Mouse (Mus musculus): ENCODE data around the gene Rasl2-9. TPM values are rescaled to one million over a fixed set of nuclear protein-coding genes. Genes with fewer than 3 reads are reported as not detected.

The Rasl2-9 gene
- polyA plus RNA-seq, 1 experiment from 2014 or later, result 0.79 TPM

GRCm38 (mm10) chr7:5092381-5092780 lies 33.4 kb downstream of the Rasl2-9 start:
- H3K9me3 ChIP-seq (replicated peaks; ENCODE audit: low read length), result no peaks in the 10 kb centered on the region
- no peaks in the 10 kb centered on the region for H3K27me3 ChIP-seq (ENCODE audit: insufficient read depth, low read length)
- H3K36me3 ChIP-seq (ENCODE audit: insufficient read depth, low read length), result peaks cover 43% of the 10 kb centered on the region
- DNase-seq (ENCODE audit: low spot score) (no peak), ATAC-seq (replicated peaks; ENCODE audit: low FRiP score, low read depth) (no peak)
- H3K4me1 ChIP-seq (replicated peaks; ENCODE audit: insufficient read depth, low read length), result no peaks in the 10 kb centered on the region
- no peak overlapping the region for H3K4me3 ChIP-seq (replicated peaks; ENCODE audit: low read depth, low read length)
- TF ChIP-seq CTCF (IDR thresholded peaks at IDR 0.05; ENCODE audit: low read depth), result no peak
- no peak overlapping the region for H3K4me2 ChIP-seq (ENCODE audit: low read length)
- no peak overlapping the region for H3K27ac ChIP-seq
- 76% methylated on average over 6 of the region's 6 CpGs for whole genome bisulfite sequencing
- H3K9ac ChIP-seq (ENCODE audit: low read depth, low read length), result no peak overlapping the region

DNA sequence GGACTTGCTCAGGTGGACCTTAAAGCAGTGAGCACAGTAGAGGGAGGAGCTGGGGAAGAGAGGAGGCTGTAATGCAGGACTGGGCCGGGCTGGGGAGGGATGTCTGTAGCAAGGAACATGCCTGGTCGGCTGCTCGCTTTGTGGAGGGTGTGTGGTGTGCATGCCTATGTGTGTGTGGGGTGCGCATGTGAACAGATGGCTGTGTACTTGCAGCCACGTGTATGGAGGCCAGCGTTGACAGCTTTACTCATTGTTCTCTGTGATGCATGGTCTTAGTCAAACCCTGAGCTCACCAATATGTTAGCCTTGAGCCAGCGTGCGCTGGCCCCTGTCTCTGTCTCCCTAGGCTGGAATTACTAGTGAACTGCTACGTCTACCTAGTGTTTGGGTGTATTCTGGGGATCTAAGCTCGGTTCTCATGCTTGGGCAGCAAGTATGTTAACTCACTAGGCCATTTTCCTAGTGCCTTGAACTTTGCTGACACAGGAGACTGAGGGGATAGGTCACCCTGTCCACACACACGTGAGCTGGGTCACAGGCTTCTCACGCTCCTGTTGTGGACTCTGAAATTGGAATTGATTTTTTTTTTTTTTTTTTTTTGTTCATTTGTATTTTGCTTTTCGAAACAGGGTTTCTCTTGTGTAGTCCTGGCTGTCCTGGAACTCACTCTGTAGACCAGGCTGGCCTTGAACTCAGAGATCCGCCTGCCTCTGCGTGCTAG lies 34.6 kb downstream of the Rasl2-9 start:
- no peak for ATAC-seq (replicated peaks; ENCODE audit: low FRiP score, low read depth)
- Histone ChIP-seq H3K4me2 (ENCODE audit: low read length) (no peak overlapping the region), H3K36me3 (ENCODE audit: insufficient read depth, low read length) (peaks cover 41% of the 10 kb centered on the region), H3K4me3 (replicated peaks; ENCODE audit: low read depth, low read length) (no peak overlapping the region), H3K9ac (ENCODE audit: low read depth, low read length) (no peak overlapping the region), H3K4me1 (replicated peaks; ENCODE audit: insufficient read depth, low read length) (no peaks in the 10 kb centered on the region), H3K27ac (no peak overlapping the region), H3K27me3 (ENCODE audit: insufficient read depth, low read length) (no peaks in the 10 kb centered on the region), H3K9me3 (replicated peaks; ENCODE audit: low read length) (no peaks in the 10 kb centered on the region)
- WGBS, result 89% methylated on average over 15 of the region's 15 CpGs
- DNase-seq (ENCODE audit: low spot score), result no peak
- no peak for TF ChIP-seq CTCF (IDR thresholded peaks at IDR 0.05; ENCODE audit: low read depth)

GRCm38 (mm10) chr7:5089853-5090252 lies 35.9 kb downstream of the Rasl2-9 start:
- H3K4me2 ChIP-seq (ENCODE audit: low read length), result no peak overlapping the region
- no peak overlapping the region for H3K9ac ChIP-seq (ENCODE audit: low read depth, low read length)
- peaks cover 42% of the 10 kb centered on the region for H3K36me3 ChIP-seq (ENCODE audit: insufficient read depth, low read length)
- H3K4me3 ChIP-seq (replicated peaks; ENCODE audit: low read depth, low read length), result no peak overlapping the region
- 90% methylated on average over 15 of the region's 15 CpGs for WGBS
- no peaks in the 10 kb centered on the region for H3K9me3 ChIP-seq (replicated peaks; ENCODE audit: low read length)
- ATAC-seq (replicated peaks; ENCODE audit: low FRiP score, low read depth), result no peak
- H3K27ac ChIP-seq, result no peak overlapping the region
- no peak for TF ChIP-seq CTCF (IDR thresholded peaks at IDR 0.05; ENCODE audit: low read depth)
- H3K4me1 ChIP-seq (replicated peaks; ENCODE audit: insufficient read depth, low read length), result no peaks in the 10 kb centered on the region
- no peaks in the 10 kb centered on the region for H3K27me3 ChIP-seq (ENCODE audit: insufficient read depth, low read length)
- no peak for DNase-seq (ENCODE audit: low spot score)

DNA sequence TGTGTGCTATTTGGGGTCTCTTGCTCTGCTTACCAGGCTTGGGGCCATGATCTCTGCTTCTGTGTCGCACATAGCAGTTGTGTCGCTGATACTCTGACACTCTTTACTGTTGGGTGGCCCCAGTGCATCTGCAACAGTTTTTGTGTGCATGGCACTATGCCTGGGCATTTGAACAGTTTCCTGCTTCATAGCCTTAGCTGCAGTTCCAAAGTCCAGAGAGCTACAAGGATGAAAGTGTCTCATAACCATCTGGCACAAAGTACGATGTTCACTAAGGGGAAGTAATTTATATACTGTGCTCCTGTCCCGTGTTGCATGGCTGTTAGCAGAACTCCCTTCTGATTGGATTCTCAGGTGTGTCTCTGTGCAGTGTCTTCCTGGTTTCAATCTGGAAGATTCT lies 37.9 kb downstream of the Rasl2-9 start:
- peaks cover 45% of the 10 kb centered on the region; the same call in 1 of the 2 replicates for H3K36me3 ChIP-seq (ENCODE audit: insufficient read depth, low read length)
- H3K4me1 ChIP-seq (replicated peaks; ENCODE audit: insufficient read depth, low read length), result no peaks in the 10 kb centered on the region; the same call in 1 of the 2 replicates
- H3K27ac ChIP-seq, result no peak overlapping the region; the same call in 1 of the 2 replicates
- no peak for TF ChIP-seq CTCF (IDR thresholded peaks at IDR 0.05; ENCODE audit: low read depth)
- H3K27me3 ChIP-seq (ENCODE audit: insufficient read depth, low read length), result no peaks in the 10 kb centered on the region
- no peak overlapping the region for H3K4me2 ChIP-seq (ENCODE audit: low read length)
- ATAC-seq (replicated peaks; ENCODE audit: low FRiP score, low read depth) (peak; percentile 38; the same call in 1 of the 2 replicates), DNase-seq (ENCODE audit: low spot score) (no peak)
- no peak overlapping the region for H3K4me3 ChIP-seq (replicated peaks; ENCODE audit: low read depth, low read length)
- H3K9me3 ChIP-seq (replicated peaks; ENCODE audit: low read length), result no peaks in the 10 kb centered on the region
- no peak overlapping the region for H3K9ac ChIP-seq (ENCODE audit: low read depth, low read length)
- 75% methylated on average over 4 of the region's 4 CpGs for WGBS

- Histone ChIP-seq H3K9ac (ENCODE audit: low read depth, low read length) (0 out of 2 replicates have a peak overlapping the region, but pooled peaks have one; percentile 8), H3K27me3 (ENCODE audit: insufficient read depth, low read length) (no peaks in the 10 kb centered on the region), H3K4me3 (replicated peaks; ENCODE audit: low read depth, low read length) (no peak overlapping the region), H3K27ac (no peak overlapping the region), H3K36me3 (ENCODE audit: insufficient read depth, low read length) (peaks cover 42% of the 10 kb centered on the region; the same call in 1 of the 2 replicates), H3K9me3 (replicated peaks; ENCODE audit: low read length) (no peaks in the 10 kb centered on the region), H3K4me2 (ENCODE audit: low read length) (no peak overlapping the region), H3K4me1 (replicated peaks; ENCODE audit: insufficient read depth, low read length) (no peaks in the 10 kb centered on the region; the same call in 1 of the 2 replicates)
- no peak for ATAC-seq (replicated peaks; ENCODE audit: low FRiP score, low read depth)
- WGBS, result 35% methylated on average over 5 of the region's 5 CpGs
- no peak for DNase-seq (ENCODE audit: low spot score)
- no peak for TF ChIP-seq CTCF (IDR thresholded peaks at IDR 0.05; ENCODE audit: low read depth)
Observed at GRCm38 (mm10) chr7:5086921-5087440, 38.8 kb downstream of the Rasl2-9 start.

GRCm38 (mm10) chr7:5085512-5085911 lies 40.2 kb downstream of the Rasl2-9 start:
- no peak overlapping the region for H3K27ac ChIP-seq
- H3K4me2 ChIP-seq (ENCODE audit: low read length), result no peak overlapping the region
- no peaks in the 10 kb centered on the region for H3K27me3 ChIP-seq (ENCODE audit: insufficient read depth, low read length)
- ATAC-seq (replicated peaks; ENCODE audit: low FRiP score, low read depth) (no peak), DNase-seq (ENCODE audit: low spot score) (no peak)
- WGBS, result 95% methylated on average over 1 of the region's 1 CpGs
- H3K9me3 ChIP-seq (replicated peaks; ENCODE audit: low read length), result no peaks in the 10 kb centered on the region
- H3K36me3 ChIP-seq (ENCODE audit: insufficient read depth, low read length), result peaks cover 38% of the 10 kb centered on the region; the same call in 1 of the 2 replicates
- no peak overlapping the region for H3K4me3 ChIP-seq (replicated peaks; ENCODE audit: low read depth, low read length)
- H3K9ac ChIP-seq (ENCODE audit: low read depth, low read length), result no peak overlapping the region
- H3K4me1 ChIP-seq (replicated peaks; ENCODE audit: insufficient read depth, low read length), result no peaks in the 10 kb centered on the region; the same call in 1 of the 2 replicates
- no peak for TF ChIP-seq CTCF (IDR thresholded peaks at IDR 0.05; ENCODE audit: low read depth)

Data from kidney, postnatal 0 days (tissue).